Mouse (Mus musculus) neural tube, embryonic 12.5 days (tissue): ENCODE data around the gene Foxa1. TPM values are rescaled to one million over a fixed set of nuclear protein-coding genes. Genes with fewer than 3 reads are reported as not detected.

ENCODE experiments used
- ATAC-seq: fragments of 200-750 bp; cut with Nextera tagmentation; 2 replicates; pipeline ENCODE4 v1.8.0; 2017; ENCODE audit warnings: low read depth, mild to moderate bottlenecking, moderate TSS enrichment, moderate library complexity; ENCODE audit not compliant: low FRiP score
- H3K27ac ChIP-seq: fragments of 300-500 bp; sonication (generic); 2 replicates; pipeline ENCODE4 v1.5.1; 2016
- H3K27me3 ChIP-seq: fragments of 300-500 bp; sonication (generic); replicated peaks from 2 replicates; pipeline ENCODE4 v1.6.1; 2016; ENCODE audit warnings: mild to moderate bottlenecking
- H3K36me3 ChIP-seq: fragments of 300-500 bp; sonication (generic); 2 replicates; pipeline ENCODE4 v1.6.1; 2016; ENCODE audit warnings: mild to moderate bottlenecking
- H3K4me1 ChIP-seq: fragments of 300-500 bp; sonication (generic); 2 replicates; pipeline ENCODE4 v1.6.1; 2016
- H3K4me2 ChIP-seq: fragments of 300-500 bp; sonication (generic); replicated peaks from 2 replicates; pipeline ENCODE4 v1.6.1; 2016; ENCODE audit warnings: mild to moderate bottlenecking
- H3K4me3 ChIP-seq: fragments of 300-500 bp; sonication (generic); 2 replicates; pipeline ENCODE4 v1.5.1; 2016
- H3K9ac ChIP-seq: fragments of 300-500 bp; sonication (generic); 2 replicates; pipeline ENCODE4 v1.6.1; 2016; ENCODE audit warnings: mild to moderate bottlenecking
- H3K9me3 ChIP-seq: fragments of 300-500 bp; sonication (generic); 2 replicates; pipeline ENCODE4 v1.6.1; 2016; ENCODE audit warnings: mild to moderate bottlenecking
- WGBS: fragments of 180-500 bp; shearing (Covaris S2); methylation state at CpG from one replicate; pipeline ENCODE4 v1.1.7; 2016; 5-methylcytosine and 5-hydroxymethylcytosine counted together
- polyA plus RNA-seq: library from polyadenylated mRNA; unstranded; fragments of >200 nt; fragmentation: Nextera tagmentation; extraction: Ambion mirVana; gene quantifications from 2 replicates; pipeline ENCODE4 v1.2.1, GENCODE M21; 2016

Gene Foxa1
- polyA plus RNA-seq, 1 experiment from 2014 or later: 1.3 TPM

DNA sequence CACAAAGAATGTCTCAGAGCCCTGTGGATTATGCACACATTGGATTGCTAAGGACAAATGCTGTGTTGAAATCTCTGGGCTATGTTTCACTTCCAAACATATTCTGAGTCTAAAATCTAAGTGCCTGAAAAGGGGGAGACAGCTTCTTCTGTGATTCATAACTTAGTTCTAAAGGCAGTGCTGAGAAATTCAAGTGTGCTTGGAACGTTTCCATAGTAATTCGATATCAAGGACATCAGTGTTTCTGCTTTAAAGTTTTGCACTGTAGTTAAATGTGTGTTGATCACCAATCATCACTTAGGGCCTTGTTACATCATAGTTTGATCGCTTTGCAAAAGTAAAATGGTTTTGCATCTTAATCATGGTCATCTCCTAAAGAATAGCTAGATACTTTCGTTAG, 37.0 kb downstream of the Foxa1 start:
- Histone ChIP-seq H3K36me3 (no peaks in the 10 kb centered on the region), H3K4me1 (no peaks in the 10 kb centered on the region), H3K27ac (no peak overlapping the region), H3K9ac (no peak overlapping the region), H3K27me3 (no peaks in the 10 kb centered on the region), H3K4me3 (no peak overlapping the region), H3K9me3 (no peaks in the 10 kb centered on the region), H3K4me2 (no peak overlapping the region)
- 85% methylated on average over 4 of the region's 4 CpGs for WGBS
- ATAC-seq: no peak

DNA sequence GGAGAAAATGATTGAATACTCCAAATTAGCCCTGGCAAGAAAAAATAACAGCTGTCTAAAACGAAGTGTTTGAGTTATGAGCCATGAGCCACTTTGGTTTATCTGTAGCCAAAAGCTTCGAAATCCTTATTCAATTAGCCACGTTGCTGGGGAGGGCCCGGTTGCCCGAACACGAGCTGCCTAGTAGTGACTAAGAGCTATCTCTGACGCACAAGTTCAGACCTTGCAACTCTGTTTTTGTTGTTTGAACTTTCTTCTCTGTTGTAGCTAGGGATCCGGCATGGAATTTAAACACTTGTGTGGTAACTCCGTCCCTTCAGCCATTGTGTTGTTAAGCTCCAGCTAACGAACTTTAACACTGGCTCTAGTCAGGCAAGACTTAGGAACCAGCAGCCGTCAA, 37.8 kb downstream of the Foxa1 start:
- no peak for ATAC-seq
- WGBS: 57% methylated on average over 11 of the region's 11 CpGs
- H3K9me3 ChIP-seq: no peaks in the 10 kb centered on the region
- no peaks in the 10 kb centered on the region for H3K4me1 ChIP-seq
- H3K36me3 ChIP-seq: no peaks in the 10 kb centered on the region
- H3K27me3 ChIP-seq: no peaks in the 10 kb centered on the region
- H3K27ac ChIP-seq: no peak overlapping the region
- H3K9ac ChIP-seq: no peak overlapping the region
- no peak overlapping the region for H3K4me2 ChIP-seq
- no peak overlapping the region for H3K4me3 ChIP-seq

DNA sequence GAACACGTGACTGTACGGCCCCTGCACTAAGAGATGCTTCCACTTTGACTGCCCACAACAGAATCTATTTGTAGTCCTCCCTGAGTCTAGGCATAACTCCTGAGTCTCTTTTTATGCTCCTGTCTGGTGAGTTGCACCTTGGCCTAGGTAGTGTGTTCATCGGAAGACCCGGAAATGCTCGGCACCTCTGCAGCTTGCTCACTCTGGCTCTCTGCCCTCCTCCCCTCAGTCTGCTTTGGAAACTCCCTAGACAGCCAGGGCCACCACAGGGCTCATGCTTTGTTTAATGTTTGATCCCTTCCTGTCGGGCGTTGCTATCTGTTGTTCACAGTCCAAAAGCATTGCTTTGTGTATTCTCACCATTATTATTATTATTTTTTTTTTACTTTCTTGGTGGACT, 41.4 kb downstream of the Foxa1 start:
- H3K27ac ChIP-seq: no peak overlapping the region
- WGBS: 85% methylated on average over 7 of the region's 7 CpGs
- H3K9ac ChIP-seq: no peak overlapping the region
- no peaks in the 10 kb centered on the region for H3K36me3 ChIP-seq
- no peaks in the 10 kb centered on the region for H3K27me3 ChIP-seq
- no peaks in the 10 kb centered on the region for H3K4me1 ChIP-seq
- ATAC-seq: no peak
- no peaks in the 10 kb centered on the region for H3K9me3 ChIP-seq
- H3K4me3 ChIP-seq: no peak overlapping the region
- no peak overlapping the region for H3K4me2 ChIP-seq

DNA sequence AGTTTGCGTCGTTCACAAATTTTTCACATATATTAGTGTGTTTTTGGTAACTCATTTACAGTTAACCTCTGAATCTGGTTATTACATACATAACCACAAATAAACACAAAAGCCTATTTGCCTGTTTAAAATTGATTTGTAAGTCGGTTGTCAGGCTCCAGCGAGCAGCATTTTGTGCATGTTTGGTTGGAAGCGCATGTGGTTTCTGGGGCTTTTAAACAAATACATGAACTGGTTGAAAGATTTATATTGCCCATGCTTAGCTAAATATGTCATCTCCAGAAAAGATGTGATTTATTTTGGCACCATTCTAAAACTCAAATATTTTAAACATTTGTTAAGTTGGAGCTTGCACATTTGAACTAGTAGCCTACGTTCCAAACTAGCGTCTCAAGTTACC, 46.5 kb downstream of the Foxa1 start:
- H3K4me2 ChIP-seq: no peak overlapping the region
- H3K4me1 ChIP-seq: no peaks in the 10 kb centered on the region
- WGBS: 82% methylated on average over 7 of the region's 7 CpGs
- no peaks in the 10 kb centered on the region for H3K36me3 ChIP-seq
- no peaks in the 10 kb centered on the region for H3K9me3 ChIP-seq
- no peak overlapping the region for H3K4me3 ChIP-seq
- H3K27me3 ChIP-seq: no peaks in the 10 kb centered on the region
- H3K27ac ChIP-seq: no peak overlapping the region
- ATAC-seq: no peak
- no peak overlapping the region for H3K9ac ChIP-seq

DNA sequence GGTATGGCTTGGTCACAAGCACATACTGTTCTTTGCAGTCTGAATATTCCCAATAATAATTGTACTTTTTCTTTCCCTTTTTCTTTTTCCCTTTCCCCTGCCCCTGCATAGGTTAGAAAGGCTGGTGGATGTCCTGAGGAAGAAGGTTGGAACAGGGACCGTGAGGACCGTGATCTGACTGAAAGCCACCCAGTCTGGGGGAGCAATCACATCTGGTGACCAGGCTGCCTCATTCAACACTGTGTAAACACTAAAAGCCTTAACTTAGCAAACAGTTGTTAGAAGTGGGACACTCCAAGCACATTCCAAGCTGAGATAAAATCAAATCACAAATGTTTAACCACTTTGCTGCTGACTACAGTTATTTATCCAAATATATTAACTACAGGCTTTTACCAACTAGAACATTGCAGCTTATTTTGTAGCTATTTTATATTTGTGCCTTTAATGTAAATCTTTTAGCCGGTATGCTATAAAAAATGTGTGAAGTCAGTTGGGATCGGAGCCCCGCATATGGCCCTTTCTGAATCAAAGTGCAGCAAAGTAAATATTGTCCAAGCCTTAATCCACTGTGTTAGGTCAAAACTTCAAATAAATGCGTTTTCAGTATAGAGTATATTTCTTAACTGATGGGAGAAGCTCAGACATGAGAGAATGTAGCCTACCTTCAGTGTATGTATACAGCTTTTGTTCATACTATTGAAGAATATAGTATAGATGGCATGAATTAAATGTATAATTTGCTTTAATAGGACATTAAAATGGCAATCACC, 50.2 kb downstream of the Foxa1 start:
- no peak overlapping the region for H3K4me3 ChIP-seq
- no peaks in the 10 kb centered on the region for H3K36me3 ChIP-seq
- no peak for ATAC-seq
- no peak overlapping the region for H3K9ac ChIP-seq
- H3K4me1 ChIP-seq: no peaks in the 10 kb centered on the region
- no peak overlapping the region for H3K27ac ChIP-seq
- 72% methylated on average over 6 of the region's 6 CpGs for WGBS
- no peak overlapping the region for H3K4me2 ChIP-seq
- no peaks in the 10 kb centered on the region for H3K27me3 ChIP-seq
- no peaks in the 10 kb centered on the region for H3K9me3 ChIP-seq

Other genes with a start within 250 kb of the Foxa1 start
- gene Ttc6, start 17.2 kb upstream of the Foxa1 start, polyA plus RNA-seq: 0.50 and 0.77 TPM in 2 replicates